27 mouse cellular contexts compared by ENCODE assay signal in genomic region chr1:24942757-24943296, GRCm38 (mm10).
DNase-seq lines count a peak whose midpoint lies in the region; ATAC-seq and TF ChIP-seq lines count a peak whose summit lies in the region.
"Had no signal": no experiment of that assay in that cellular context is flagged by ENCODE, and none has a peak within 500 bp of the region (broad histone marks: within the 10 kb centered on the region; RNA-seq: fewer than 3 reads in every experiment).

No protein-coding gene starts in this region.

- H3K4me1 ChIP-seq in limb, embryonic 11.5 days (ENCODE audit: control insufficient read depth, insufficient read depth, low read length) = no peaks in the 10 kb centered on the region
- no peaks in the 10 kb centered on the region for H3K4me1 ChIP-seq in limb, embryonic 10.5 days
- no peaks in the 10 kb centered on the region for H3K4me1 ChIP-seq in hindbrain, embryonic 12.5 days
- no peaks in the 10 kb centered on the region for H3K4me1 ChIP-seq in hindbrain, embryonic 15.5 days (replicated peaks)
- no peaks in the 10 kb centered on the region for H3K4me1 ChIP-seq in neural tube, embryonic 14.5 days (ENCODE audit: control insufficient read depth, insufficient read depth, low read length)
- H3K4me1 ChIP-seq in lung, postnatal 0 days (ENCODE audit: insufficient read depth, low read depth, low read length) = no peaks in the 10 kb centered on the region
- H3K4me1 ChIP-seq: embryonic facial prominence, embryonic 12.5 days; kidney, embryonic 15.5 days; limb, embryonic 13.5 days; liver, embryonic 12.5 days had no signal

- no peaks in the 10 kb centered on the region for H3K27me3 ChIP-seq in limb, embryonic 11.5 days (ENCODE audit: control insufficient read depth, insufficient read depth, low read length)
- H3K27me3 ChIP-seq in limb, embryonic 10.5 days (ENCODE audit: low read depth, poor library complexity, severe bottlenecking) = no peaks in the 10 kb centered on the region
- no peaks in the 10 kb centered on the region for H3K27me3 ChIP-seq in hindbrain, embryonic 12.5 days
- no peaks in the 10 kb centered on the region for H3K27me3 ChIP-seq in hindbrain, embryonic 15.5 days
- no peaks in the 10 kb centered on the region for H3K27me3 ChIP-seq in neural tube, embryonic 14.5 days (ENCODE audit: control insufficient read depth, insufficient read depth, low read length)
- H3K27me3 ChIP-seq in lung, postnatal 0 days (replicated peaks; ENCODE audit: insufficient read depth, low read length) = no peaks in the 10 kb centered on the region
- H3K27me3 ChIP-seq: embryonic facial prominence, embryonic 12.5 days; kidney, embryonic 15.5 days; limb, embryonic 13.5 days; liver, embryonic 12.5 days had no signal

- no peak overlapping the region for H3K9ac ChIP-seq in limb, embryonic 11.5 days (ENCODE audit: low read length)
- no peak overlapping the region for H3K9ac ChIP-seq in hindbrain, embryonic 12.5 days
- H3K9ac ChIP-seq in hindbrain, embryonic 15.5 days = no peak overlapping the region
- H3K9ac ChIP-seq in neural tube, embryonic 14.5 days (replicated peaks; ENCODE audit: low read depth, low read length) = no peak overlapping the region
- H3K9ac ChIP-seq in lung, postnatal 0 days (replicated peaks; ENCODE audit: low read depth) = no peak overlapping the region
- H3K9ac ChIP-seq: embryonic facial prominence, embryonic 12.5 days; kidney, embryonic 15.5 days; limb, embryonic 13.5 days; liver, embryonic 12.5 days; liver, postnatal 0 days had no signal

- no peak overlapping the region for H3K4me3 ChIP-seq in limb, embryonic 11.5 days (ENCODE audit: low read depth, low read length)
- no peak overlapping the region for H3K4me3 ChIP-seq in limb, embryonic 10.5 days
- no peak overlapping the region for H3K4me3 ChIP-seq in hindbrain, embryonic 12.5 days
- no peak overlapping the region for H3K4me3 ChIP-seq in hindbrain, embryonic 15.5 days
- no peak overlapping the region for H3K4me3 ChIP-seq in neural tube, embryonic 14.5 days (ENCODE audit: low read depth, low read length)
- no peak overlapping the region for H3K4me3 ChIP-seq in lung, postnatal 0 days (ENCODE audit: low read depth, low read length)
- H3K4me3 ChIP-seq: embryonic facial prominence, embryonic 12.5 days; kidney, embryonic 15.5 days; limb, embryonic 13.5 days; liver, embryonic 12.5 days; myocyte had no signal

- H3K27ac ChIP-seq in limb, embryonic 11.5 days (replicated peaks; ENCODE audit: low read depth, low read length) = no peak overlapping the region
- H3K27ac ChIP-seq in limb, embryonic 10.5 days = no peak overlapping the region
- no peak overlapping the region for H3K27ac ChIP-seq in hindbrain, embryonic 12.5 days
- no peak overlapping the region for H3K27ac ChIP-seq in hindbrain, embryonic 15.5 days (replicated peaks)
- H3K27ac ChIP-seq in neural tube, embryonic 14.5 days (ENCODE audit: low read depth, low read length) = no peak overlapping the region
- H3K27ac ChIP-seq in lung, postnatal 0 days (ENCODE audit: low read length) = no peak overlapping the region
- H3K27ac ChIP-seq: embryonic facial prominence, embryonic 12.5 days; kidney, embryonic 15.5 days; limb, embryonic 13.5 days; liver, embryonic 12.5 days; macrophage had no signal

- 89% methylated on average over 8 of the region's 8 CpGs for WGBS in limb, embryonic 11.5 days
- 93% methylated on average over 8 of the region's 8 CpGs for WGBS in limb, embryonic 10.5 days
- 65% methylated on average over 8 of the region's 8 CpGs for WGBS in hindbrain, embryonic 12.5 days
- WGBS in hindbrain, embryonic 15.5 days = 56% methylated on average over 8 of the region's 8 CpGs
- WGBS in neural tube, embryonic 14.5 days = 40% methylated on average over 8 of the region's 8 CpGs
- WGBS in lung, postnatal 0 days = 80% methylated on average over 8 of the region's 8 CpGs

- H3K36me3 ChIP-seq in limb, embryonic 11.5 days (ENCODE audit: control insufficient read depth, insufficient read depth, low read length) = no peaks in the 10 kb centered on the region
- H3K36me3 ChIP-seq in limb, embryonic 10.5 days = no peaks in the 10 kb centered on the region
- H3K36me3 ChIP-seq in hindbrain, embryonic 12.5 days = no peaks in the 10 kb centered on the region
- H3K36me3 ChIP-seq in hindbrain, embryonic 15.5 days = no peaks in the 10 kb centered on the region
- no peaks in the 10 kb centered on the region for H3K36me3 ChIP-seq in neural tube, embryonic 14.5 days (ENCODE audit: control insufficient read depth, insufficient read depth, low read length)
- no peaks in the 10 kb centered on the region for H3K36me3 ChIP-seq in lung, postnatal 0 days (ENCODE audit: insufficient read depth, low read length)
- H3K36me3 ChIP-seq: embryonic facial prominence, embryonic 12.5 days; kidney, embryonic 15.5 days; limb, embryonic 13.5 days; liver, embryonic 12.5 days had no signal

- 0 out of 2 replicates have a peak, but pooled peaks have one; percentile 26 for ATAC-seq in limb, embryonic 11.5 days (ENCODE audit: insufficient number of reproducible peaks, low FRiP score, low TSS enrichment, low read depth)
- ATAC-seq in hindbrain, embryonic 12.5 days (ENCODE audit: low FRiP score) = peak; percentile 79
- peak; percentile 76; the same call in 1 of the 2 replicates for ATAC-seq in hindbrain, embryonic 15.5 days (ENCODE audit: low FRiP score, low read depth)
- peak; percentile 80 for ATAC-seq in neural tube, embryonic 14.5 days (ENCODE audit: low read depth)
- ATAC-seq in granulocyte monocyte progenitor cell, adult 5-6 weeks (replicated peaks; ENCODE audit: poor library complexity, severe bottlenecking) = no peak
- ATAC-seq in lung, postnatal 0 days = no peak
- ATAC-seq: CD4-positive, CD25-positive, alpha-beta regulatory T cell, adult 4 months; inflammation-experienced regulatory T-cells, adult 6 months; liver, embryonic 12.5 days; liver, postnatal 0 days had no signal

- TF ChIP-seq EP300 in lung, postnatal 0 days (IDR thresholded peaks at IDR 0.05) = no peak

- DNase-seq in limb, embryonic 11.5 days (ENCODE audit: low spot score) = no peak
- no peak for DNase-seq in limb, embryonic 10.5 days (ENCODE audit: low spot score)
- no peak for DNase-seq in lung, postnatal 0 days (ENCODE audit: low spot score)
- DNase-seq: adrenal gland, postnatal 14 days; cerebellum, adult 11-12 months; cerebellum, adult 9-11 months; embryo, embryonic 11 days; gastrocnemius, postnatal 14 days; heart, adult 18-20 months; heart, postnatal 36 days; kidney, adult 18-20 months; kidney, postnatal 25 days; liver, postnatal 0 days; midbrain, embryonic 14.5 days had no signal

- no peak overlapping the region for H3K4me2 ChIP-seq in limb, embryonic 11.5 days (ENCODE audit: low read depth, severe bottlenecking)
- no peak overlapping the region for H3K4me2 ChIP-seq in hindbrain, embryonic 12.5 days (replicated peaks)
- no peak overlapping the region for H3K4me2 ChIP-seq in hindbrain, embryonic 15.5 days
- H3K4me2 ChIP-seq in neural tube, embryonic 14.5 days (ENCODE audit: low read depth, low read length) = no peak overlapping the region
- H3K4me2 ChIP-seq in lung, postnatal 0 days (replicated peaks; ENCODE audit: low read depth, low read length) = no peak overlapping the region
- H3K4me2 ChIP-seq: embryonic facial prominence, embryonic 12.5 days; heart, embryonic 11.5 days; kidney, embryonic 15.5 days; limb, embryonic 13.5 days; liver, embryonic 12.5 days had no signal

- TF ChIP-seq CTCF in lung, postnatal 0 days (IDR thresholded peaks at IDR 0.05) = no peak

- no peaks in the 10 kb centered on the region for H3K9me3 ChIP-seq in limb, embryonic 11.5 days (ENCODE audit: control insufficient read depth, low read length)
- no peaks in the 10 kb centered on the region for H3K9me3 ChIP-seq in limb, embryonic 10.5 days (replicated peaks)
- no peaks in the 10 kb centered on the region for H3K9me3 ChIP-seq in hindbrain, embryonic 12.5 days (replicated peaks)
- H3K9me3 ChIP-seq in hindbrain, embryonic 15.5 days = no peaks in the 10 kb centered on the region
- H3K9me3 ChIP-seq in neural tube, embryonic 14.5 days (ENCODE audit: control insufficient read depth, low read length) = no peaks in the 10 kb centered on the region
- no peaks in the 10 kb centered on the region for H3K9me3 ChIP-seq in lung, postnatal 0 days (ENCODE audit: low read length)
- H3K9me3 ChIP-seq: embryonic facial prominence, embryonic 12.5 days; kidney, embryonic 15.5 days; limb, embryonic 13.5 days; liver, embryonic 12.5 days had no signal

Comparison
In these comparisons a context has a peak if more than half of its experiments do, and no peak if none do; other contexts are left out.
1. ATAC-seq: peak in limb, embryonic 11.5 days (single experiment), hindbrain, embryonic 12.5 days (single experiment), hindbrain, embryonic 15.5 days (single experiment) and neural tube, embryonic 14.5 days (single experiment); none in granulocyte monocyte progenitor cell, adult 5-6 weeks (single experiment) and lung, postnatal 0 days (single experiment).